Mouse (Mus musculus) stomach, postnatal 0 days (tissue): ENCODE results near the gene Oxsr1.

ENCODE experiments used
- CTCF ChIP-seq: IDR thresholded peaks from 2 replicates; pipeline ENCODE4 v1.5.1; 2016; ENCODE audit warnings: antibody characterized with exemption, low read depth, mild to moderate bottlenecking, moderate library complexity
- EP300 ChIP-seq: optimal IDR thresholded peaks from 2 replicates; pipeline ENCODE3; 2016; ENCODE audit warnings: antibody characterized with exemption

DNA sequence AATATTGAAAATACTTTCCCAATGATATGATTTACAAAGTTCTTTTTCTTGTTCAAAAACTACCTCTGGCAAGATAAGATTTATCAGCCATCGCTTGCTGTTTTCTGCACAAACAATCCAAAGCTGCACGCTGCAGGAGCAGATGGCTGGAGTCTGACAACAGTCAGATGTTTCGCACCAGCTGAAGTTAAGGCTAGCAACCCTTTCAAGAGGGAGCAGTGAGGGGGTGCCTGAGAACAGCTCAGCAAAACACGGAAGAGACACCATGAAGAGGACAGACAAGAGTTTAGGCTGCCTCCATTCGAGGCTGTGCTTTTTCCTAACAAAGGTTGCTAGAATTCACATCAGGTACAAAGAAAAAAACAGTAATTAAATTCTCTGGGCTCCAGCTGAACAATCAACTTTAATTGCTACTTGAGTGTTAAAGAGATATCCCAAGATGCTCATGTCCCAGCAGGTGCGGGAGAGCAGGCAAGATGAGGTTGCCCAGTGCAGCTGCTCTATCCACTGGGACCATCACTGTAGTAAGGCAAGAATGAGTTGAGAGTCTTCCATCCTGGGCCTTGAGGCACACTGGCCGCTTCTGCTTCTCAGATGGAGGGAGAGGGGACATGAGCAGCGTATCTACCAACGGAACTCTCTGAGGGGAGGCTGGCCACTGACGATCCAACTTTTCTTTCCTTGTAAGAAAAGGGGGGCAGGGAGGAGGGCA lies 81.8 kb downstream of the Oxsr1 start:
- TF ChIP-seq CTCF: no peak
- TF ChIP-seq EP300: no peak
